In the genomic region with DNA sequence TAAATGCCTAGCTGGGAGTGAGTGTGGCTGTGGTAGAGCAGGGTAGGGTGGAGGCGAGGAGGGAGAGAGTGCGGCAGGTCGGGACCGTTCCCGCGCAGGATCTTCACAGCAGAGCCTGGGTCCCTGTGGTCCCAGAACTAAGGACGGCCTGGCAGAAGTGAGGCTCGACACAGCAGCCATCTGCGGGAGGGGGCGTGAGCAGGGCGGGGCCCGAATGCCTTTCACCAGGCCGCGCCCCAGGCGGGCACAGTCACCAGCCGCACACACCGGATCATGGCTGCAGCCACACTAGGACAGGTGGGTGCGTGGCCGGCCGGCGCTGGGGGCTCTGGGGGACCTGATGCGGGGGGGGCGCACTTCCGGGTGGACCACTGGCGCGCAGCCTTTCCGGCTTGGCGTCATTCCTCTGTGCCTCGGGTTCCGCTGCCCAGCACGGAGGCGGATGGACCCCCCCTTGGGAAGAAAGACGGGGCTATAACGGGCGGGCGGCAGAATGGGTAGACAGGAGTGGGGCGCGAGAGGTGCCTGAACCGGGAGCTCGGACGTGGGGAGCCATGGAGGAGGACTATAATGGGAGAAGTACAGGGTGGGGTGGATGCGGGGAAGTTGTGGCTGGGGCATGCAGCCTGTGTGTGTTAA, we compare ENCODE assay signal across 8 mouse cellular contexts. TPM values are rescaled to one million over a fixed set of nuclear protein-coding genes. Genes with fewer than 3 reads are reported as not detected.
A peak's percentile ranks its signal among the peaks of the same experiment; 100 is the strongest.
DNase-seq lines count a peak whose midpoint lies in the region; ATAC-seq lines count a peak whose summit lies in the region.

Bcat2 (plus strand) TSS at position 51 of the 639 bp plus-strand sequence.

- peak within 1 kb of the TSS; percentile 76 for H3K4me3 ChIP-seq in embryonic facial prominence, embryonic 13.5 days
- H3K4me3 ChIP-seq in limb, embryonic 10.5 days = peak within 1 kb of the TSS; percentile 82
- H3K4me3 ChIP-seq in midbrain, embryonic 11.5 days (ENCODE audit: low read depth, low read length) = peak within 1 kb of the TSS; percentile 72

- WGBS in embryonic facial prominence, embryonic 13.5 days = under 1% methylated on average over 41 of the region's 42 CpGs
- whole genome bisulfite sequencing in limb, embryonic 10.5 days = 1% methylated on average over 42 of the region's 42 CpGs
- under 1% methylated on average over 41 of the region's 42 CpGs for WGBS in midbrain, embryonic 11.5 days

- H3K9ac ChIP-seq in embryonic facial prominence, embryonic 13.5 days = peak within 1 kb of the TSS; percentile 91
- H3K9ac ChIP-seq in midbrain, embryonic 11.5 days (ENCODE audit: low read length) = peak within 1 kb of the TSS; percentile 93

- H3K4me2 ChIP-seq in embryonic facial prominence, embryonic 13.5 days = peak within 1 kb of the TSS; percentile 79
- peak within 1 kb of the TSS; percentile 80 for H3K4me2 ChIP-seq in midbrain, embryonic 11.5 days

- peak; percentile 63 for DNase-seq in 3T3-L1 (ENCODE audit: low read depth, low spot score)
- DNase-seq in adrenal gland, postnatal 36 days = peak; percentile 90 to 92
- DNase-seq in heart, adult 18-20 months = peak; percentile 85
- peak; percentile 81 for DNase-seq in kidney, adult 18-20 months
- DNase-seq in limb, embryonic 10.5 days (ENCODE audit: low spot score) = peak; percentile 86
- DNase-seq in midbrain, embryonic 11.5 days (ENCODE audit: low spot score, missing footprints) = peak; percentile 96
- peak; percentile 75 for DNase-seq in skeletal muscle tissue, adult 2 months (ENCODE audit: low read depth, low spot score)

- ATAC-seq in embryonic facial prominence, embryonic 13.5 days (ENCODE audit: insufficient number of reproducible peaks, insufficient read depth, low FRiP score, low TSS enrichment, low read depth) = peak; percentile 60; the same call in 1 of the 2 replicates
- peak; percentile 73 for ATAC-seq in midbrain, embryonic 11.5 days (ENCODE audit: low FRiP score)

- no peaks in the 10 kb centered on the region for H3K9me3 ChIP-seq in embryonic facial prominence, embryonic 13.5 days
- H3K9me3 ChIP-seq in limb, embryonic 10.5 days (replicated peaks) = no peaks in the 10 kb centered on the region
- no peaks in the 10 kb centered on the region for H3K9me3 ChIP-seq in midbrain, embryonic 11.5 days (ENCODE audit: control insufficient read depth, low read length)

- peaks cover 6% of the 10 kb centered on the region; the same call in 1 of the 2 replicates for H3K36me3 ChIP-seq in embryonic facial prominence, embryonic 13.5 days
- H3K36me3 ChIP-seq in limb, embryonic 10.5 days = 0 out of 2 replicates have a peak, but pooled peaks cover 4% of the 10 kb centered on the region
- no peaks in the 10 kb centered on the region for H3K36me3 ChIP-seq in midbrain, embryonic 11.5 days (ENCODE audit: control insufficient read depth, insufficient read depth, low read length)

- peaks cover 28% of the 10 kb centered on the region for H3K4me1 ChIP-seq in embryonic facial prominence, embryonic 13.5 days
- peaks cover 48% of the 10 kb centered on the region for H3K4me1 ChIP-seq in limb, embryonic 10.5 days
- peaks cover 8% of the 10 kb centered on the region for H3K4me1 ChIP-seq in midbrain, embryonic 11.5 days (ENCODE audit: control insufficient read depth, insufficient read depth, low read length)

- H3K27ac ChIP-seq in embryonic facial prominence, embryonic 13.5 days = peak within 1 kb of the TSS; percentile 93
- peak within 1 kb of the TSS; percentile 95 for H3K27ac ChIP-seq in limb, embryonic 10.5 days
- peak within 1 kb of the TSS; percentile 64 for H3K27ac ChIP-seq in midbrain, embryonic 11.5 days (ENCODE audit: low read depth, low read length)

- no peaks in the 10 kb centered on the region for H3K27me3 ChIP-seq in embryonic facial prominence, embryonic 13.5 days
- no peaks in the 10 kb centered on the region for H3K27me3 ChIP-seq in limb, embryonic 10.5 days (ENCODE audit: low read depth, poor library complexity, severe bottlenecking)
- no peaks in the 10 kb centered on the region for H3K27me3 ChIP-seq in midbrain, embryonic 11.5 days (ENCODE audit: control insufficient read depth, insufficient read depth, low read length)

RNA-seq across cellular contexts. Expression of gene Bcat2, which starts in this region (rescaled TPM):
- total RNA-seq in adrenal gland, postnatal 36 days (2021) = 100 to 1,000 TPM; 165 to 289 TPM
- polyA plus RNA-seq in embryonic facial prominence, embryonic 13.5 days (2015; fragmentation: Nextera tagmentation; extraction: Ambion mirVana) = 67.1 and 68.4 TPM in 2 replicates
- 100 to 1,000 TPM; 225 to 264 TPM for total RNA-seq in heart, adult 18-20 months (2021)
- 65.8 and 68.0 TPM in 2 replicates for polyA plus RNA-seq in limb, embryonic 10.5 days (2016; fragmentation: Nextera tagmentation; extraction: Ambion mirVana)
- polyA plus RNA-seq in midbrain, embryonic 11.5 days (2014; fragmentation: Nextera tagmentation; extraction: Ambion mirVana) = 22.5 and 24.7 TPM in 2 replicates

Comparison
In these comparisons a context has a peak if more than half of its experiments do, and no peak if none do; other contexts are left out.
1. Peak in every context shown above with its lines: DNase-seq, ATAC-seq, H3K4me3 ChIP-seq and H3K27ac ChIP-seq.